Mouse (Mus musculus) heart, adult 2 months (tissue): ENCODE measurements around the gene Bdp1.

Source experiments
- CTCF ChIP-seq: fragments of 200-600 bp; IDR thresholded peaks from 2 replicates; pipeline ENCODE4 v1.8.1; 2022; ENCODE audit warnings: antibody characterized with exemption, mild to moderate bottlenecking, moderate library complexity
- EP300 ChIP-seq: fragments of 200-500 bp; IDR thresholded peaks from 2 replicates; pipeline ENCODE4 v1.6.1; 2011; ENCODE audit warnings: low read depth, low read length, control low read depth; ENCODE audit not compliant: insufficient read depth
- POLR2A ChIP-seq: fragments of 200-500 bp; IDR thresholded peaks from 2 replicates; pipeline ENCODE4 v1.6.1; 2011; ENCODE audit warnings: mild to moderate bottlenecking, low read depth, low read length, control low read depth; ENCODE audit not compliant: insufficient read depth

GRCm38 (mm10) chr13:100107652-100108472 lies 4.0 kb upstream of the Bdp1 start, which contains the start of gene Serf1:
- TF ChIP-seq POLR2A (no peak), EP300 (no peak), CTCF (no peak)
